Mouse (Mus musculus) left cerebral cortex, postnatal 4 days (tissue): ENCODE results near the gene Qrich2. TPM values are rescaled to one million over a fixed set of nuclear protein-coding genes. Genes with fewer than 3 reads are reported as not detected.

Experiments
- DNase-seq: peaks from one replicate; pipeline ENCODE4 v3.0.0-alpha.2; 2022
- intact Hi-C: fragments of 180-260 bp; cut with DNase I; formaldehyde crosslinking; loops from one replicate; pipeline ENCODE4 v1.15.1; 2025
- total RNA-seq, 2 experiments: library from RNA; stranded (reverse); gene quantifications; 2 replicates each; pipeline ENCODE4 v1.2.3; 2021

Gene Qrich2
- total RNA-seq, 2 experiments from 2014 or later: 0.08 TPM; not detected in 1

DNA sequence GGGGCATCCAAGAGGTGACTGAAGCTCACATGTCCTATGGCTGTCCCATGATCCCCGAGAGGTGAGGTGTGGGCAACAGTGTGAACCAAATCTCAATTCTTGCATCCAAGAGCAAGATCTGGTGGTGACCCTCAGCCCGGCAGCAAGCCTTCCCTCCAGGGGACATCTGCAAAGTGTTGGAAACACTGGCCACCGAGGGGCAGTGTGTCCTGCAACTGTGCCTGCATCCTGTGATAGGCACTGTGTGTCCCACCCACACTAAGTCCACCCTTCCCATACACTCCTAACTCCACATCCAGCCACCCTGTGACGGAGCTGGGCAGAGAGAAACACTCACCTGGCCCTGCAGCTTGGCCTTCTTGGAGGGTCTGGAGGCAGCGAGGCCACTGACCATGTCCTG lies 18.2 kb downstream of the Qrich2 start:
- intact Hi-C loops: loop anchor here (2.0 kb wide), 1 partner anchor 129 kb away; no protein-coding TSS in a partner anchor
- no peak for DNase-seq

DNA sequence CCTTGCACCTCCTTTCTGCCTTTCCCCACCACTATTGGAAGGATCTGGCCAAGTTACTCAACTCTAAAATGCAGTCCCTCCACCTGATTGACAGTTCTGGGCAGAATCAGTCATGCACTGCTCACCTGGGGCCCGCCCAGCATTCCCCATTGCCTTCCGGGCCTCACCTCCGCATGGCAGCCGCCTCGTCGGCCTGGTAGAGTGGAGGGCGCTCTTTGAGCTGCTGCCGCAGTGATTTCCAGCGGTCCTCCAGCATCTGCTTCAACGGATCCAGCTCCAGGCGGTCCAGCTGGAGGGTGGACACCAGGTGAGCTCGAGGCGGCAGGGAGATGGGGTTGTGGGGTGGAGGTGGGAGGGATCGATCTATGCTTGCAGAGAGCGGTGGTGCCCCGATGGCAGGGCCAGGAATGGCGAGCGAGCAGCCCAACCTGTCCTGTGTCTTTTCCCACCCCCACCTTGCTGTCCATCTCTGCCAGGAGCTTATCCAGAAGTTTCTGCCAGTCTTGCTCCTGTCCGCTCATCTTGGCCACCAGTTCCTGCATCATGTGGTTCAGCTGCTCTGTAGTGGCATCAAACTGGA lies 19.6 kb downstream of the Qrich2 start:
- no peak for DNase-seq
- intact Hi-C loops: loop anchor here (2.0 kb wide), 1 partner anchor 128 kb away; no protein-coding TSS in a partner anchor

DNA sequence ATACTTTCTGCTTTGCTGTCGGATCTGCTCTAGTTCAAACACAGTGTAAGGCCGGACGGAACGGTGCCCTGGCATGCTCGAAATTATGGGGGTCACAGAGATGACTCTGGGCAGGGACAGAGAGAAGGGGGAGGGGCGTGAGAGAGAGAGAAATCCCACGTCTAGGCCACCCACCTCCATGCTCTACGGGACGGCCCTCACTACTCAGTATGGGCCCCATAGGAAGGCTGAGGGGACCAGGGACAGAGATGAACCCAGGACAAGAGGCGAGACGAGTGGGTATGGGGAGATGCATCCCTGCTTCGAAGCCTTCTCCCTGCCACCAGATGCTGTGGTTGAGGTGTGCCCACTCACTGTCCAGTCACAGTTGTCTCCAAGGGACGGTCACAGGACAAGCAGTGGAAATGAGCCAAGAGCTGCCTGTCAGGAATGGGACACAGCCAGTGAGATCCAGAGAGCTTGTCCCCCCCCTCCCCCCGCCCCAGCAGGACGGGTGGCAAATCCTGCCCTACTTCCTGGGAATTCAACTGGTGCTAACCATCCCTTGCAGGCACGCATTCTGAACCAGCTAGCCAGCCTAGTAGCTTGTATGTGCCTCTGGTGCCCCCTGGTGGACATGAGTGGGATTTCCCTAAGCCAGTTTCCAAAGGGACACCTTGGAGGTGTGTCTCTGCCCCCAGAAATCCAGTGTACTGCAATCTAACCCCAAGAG lies 20.3 kb downstream of the Qrich2 start:
- DNase-seq: peak; percentile 93
- intact Hi-C loops: loop anchor here (2.0 kb wide), 1 partner anchor 127 kb away; no protein-coding TSS in a partner anchor

DNA sequence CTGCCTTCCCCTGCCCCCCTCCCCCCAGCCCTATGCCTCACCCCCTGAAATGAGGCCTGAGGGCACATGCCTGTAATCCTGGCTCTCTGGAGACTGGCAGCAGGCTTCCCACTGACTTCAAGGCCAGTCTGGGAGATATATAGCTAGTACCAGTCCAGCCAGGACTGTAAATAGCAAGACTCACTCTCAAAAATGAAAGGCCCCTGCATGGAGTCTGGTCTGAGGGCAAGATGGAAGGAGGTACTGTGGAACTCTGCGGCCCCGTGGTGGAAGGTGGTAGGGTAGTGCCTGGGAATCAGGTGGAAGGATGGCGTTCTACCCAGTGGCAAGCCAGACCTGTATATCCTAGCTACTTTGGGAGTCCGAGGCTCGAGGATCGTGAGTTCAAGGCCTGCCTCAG lies 22.1 kb downstream of the Qrich2 start:
- intact Hi-C loops: no loop called here

DNA sequence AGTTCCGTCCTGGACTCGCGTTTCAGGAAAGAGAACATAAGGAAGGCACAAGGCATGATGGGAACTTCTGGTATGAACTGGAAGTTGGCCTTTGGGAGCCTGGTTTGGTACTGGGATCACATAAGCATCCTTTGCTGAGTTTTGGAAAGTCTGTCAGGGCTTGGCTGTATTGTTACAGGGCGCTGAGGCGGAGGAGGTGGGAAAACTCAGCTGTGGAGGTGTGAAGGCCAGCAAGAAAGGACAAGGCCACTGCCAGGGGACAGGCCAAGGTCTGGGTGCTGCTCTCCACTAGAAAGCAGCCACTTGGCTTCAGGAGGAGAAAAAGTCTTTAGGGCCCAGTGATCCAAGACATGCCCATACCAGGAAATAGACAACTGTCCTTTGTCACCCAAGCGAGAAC lies 22.7 kb downstream of the Qrich2 start:
- no peak for DNase-seq
- intact Hi-C loops: no loop called here

More for the DNA sequence above, 22.1 kb downstream of the Qrich2 start:
- no peak for DNase-seq

DNA sequence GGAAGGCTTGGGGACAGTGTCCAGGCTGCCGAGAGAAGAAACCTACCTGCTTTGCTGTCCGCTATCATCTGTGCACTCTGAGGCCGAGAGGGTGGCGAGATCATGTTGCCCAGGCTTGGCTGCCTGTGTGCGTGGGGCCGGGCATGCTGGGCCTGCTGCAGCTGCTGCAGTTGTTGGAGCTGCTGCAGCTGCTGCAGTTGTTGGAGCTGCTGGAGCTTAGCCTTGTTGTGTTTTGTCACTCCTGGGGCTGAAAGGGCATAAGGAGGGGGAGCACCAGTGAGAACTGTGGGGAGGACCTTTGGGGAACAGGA lies 23.2 kb downstream of the Qrich2 start:
- intact Hi-C loops: no loop called here

DNA sequence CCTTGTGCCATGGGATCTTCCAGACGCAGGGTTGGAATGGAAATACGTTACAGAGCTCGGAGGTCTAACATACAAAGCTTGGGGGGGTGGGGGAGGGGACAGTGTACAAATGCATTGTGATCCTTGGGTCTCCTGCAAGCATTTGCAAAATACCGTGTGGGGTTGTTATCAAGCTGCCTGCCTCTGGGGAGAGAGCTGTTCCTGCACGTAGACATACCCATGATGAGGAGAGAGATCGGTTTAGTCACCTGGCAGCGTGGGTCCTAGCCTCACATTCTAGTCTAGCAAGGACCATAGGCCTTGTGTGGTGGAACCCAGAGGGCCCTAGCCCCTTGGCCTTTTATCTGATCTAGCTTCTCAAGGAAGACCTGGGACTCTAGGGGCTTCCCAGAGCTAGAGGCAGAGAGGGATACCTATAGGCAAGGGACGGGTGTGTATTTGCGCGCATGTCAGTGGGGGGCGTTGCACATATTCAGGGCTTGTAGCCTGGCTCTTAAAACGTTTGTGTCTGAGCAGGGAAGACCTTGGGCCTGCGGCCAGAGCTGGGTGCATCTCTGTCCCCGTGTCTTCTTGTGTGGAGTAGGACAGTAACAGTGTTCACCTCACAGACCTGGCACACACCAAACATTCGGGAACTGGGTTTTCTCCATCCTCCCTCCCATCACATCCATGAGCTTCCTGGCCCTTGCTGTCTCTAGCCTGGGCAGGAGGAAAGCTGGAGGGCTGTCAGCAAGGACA lies 23.7 kb downstream of the Qrich2 start:
- intact Hi-C loops: no loop called here
- no peak for DNase-seq

More for the DNA sequence above, 23.2 kb downstream of the Qrich2 start:
- DNase-seq: no peak

DNA sequence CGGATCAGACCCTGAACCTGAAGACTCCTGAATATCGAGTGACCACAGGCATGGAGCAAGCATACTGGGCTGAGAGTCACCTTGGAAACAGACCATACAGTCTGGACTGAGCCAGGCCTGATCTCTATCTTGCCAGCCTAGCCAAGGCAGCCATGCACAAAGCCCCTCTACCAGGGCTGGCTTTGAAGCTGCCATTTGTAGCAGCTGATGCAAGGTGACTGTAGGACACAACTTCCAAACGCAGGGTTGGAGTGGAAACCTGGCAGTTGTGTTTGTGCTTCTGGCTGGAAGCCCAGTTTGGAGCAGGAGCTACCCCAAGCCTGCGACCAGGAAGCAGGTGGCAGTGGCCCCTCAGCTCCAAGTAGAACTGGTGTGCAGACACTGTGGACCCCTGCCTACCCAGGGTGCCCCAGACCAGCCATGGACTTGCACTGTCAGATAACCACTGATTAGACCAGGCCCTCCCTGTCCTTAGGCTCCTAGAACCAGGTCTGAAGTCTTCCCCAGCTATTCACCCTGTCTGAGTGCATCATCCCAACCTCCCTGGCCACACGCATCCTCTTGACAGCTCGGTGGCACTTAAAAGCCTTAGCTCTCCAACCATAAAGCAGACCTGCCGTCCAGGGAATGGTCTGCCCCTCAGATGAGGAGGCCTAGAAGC lies 25.5 kb downstream of the Qrich2 start:
- peak; percentile 41 for DNase-seq
- intact Hi-C loops: no loop called here

DNA sequence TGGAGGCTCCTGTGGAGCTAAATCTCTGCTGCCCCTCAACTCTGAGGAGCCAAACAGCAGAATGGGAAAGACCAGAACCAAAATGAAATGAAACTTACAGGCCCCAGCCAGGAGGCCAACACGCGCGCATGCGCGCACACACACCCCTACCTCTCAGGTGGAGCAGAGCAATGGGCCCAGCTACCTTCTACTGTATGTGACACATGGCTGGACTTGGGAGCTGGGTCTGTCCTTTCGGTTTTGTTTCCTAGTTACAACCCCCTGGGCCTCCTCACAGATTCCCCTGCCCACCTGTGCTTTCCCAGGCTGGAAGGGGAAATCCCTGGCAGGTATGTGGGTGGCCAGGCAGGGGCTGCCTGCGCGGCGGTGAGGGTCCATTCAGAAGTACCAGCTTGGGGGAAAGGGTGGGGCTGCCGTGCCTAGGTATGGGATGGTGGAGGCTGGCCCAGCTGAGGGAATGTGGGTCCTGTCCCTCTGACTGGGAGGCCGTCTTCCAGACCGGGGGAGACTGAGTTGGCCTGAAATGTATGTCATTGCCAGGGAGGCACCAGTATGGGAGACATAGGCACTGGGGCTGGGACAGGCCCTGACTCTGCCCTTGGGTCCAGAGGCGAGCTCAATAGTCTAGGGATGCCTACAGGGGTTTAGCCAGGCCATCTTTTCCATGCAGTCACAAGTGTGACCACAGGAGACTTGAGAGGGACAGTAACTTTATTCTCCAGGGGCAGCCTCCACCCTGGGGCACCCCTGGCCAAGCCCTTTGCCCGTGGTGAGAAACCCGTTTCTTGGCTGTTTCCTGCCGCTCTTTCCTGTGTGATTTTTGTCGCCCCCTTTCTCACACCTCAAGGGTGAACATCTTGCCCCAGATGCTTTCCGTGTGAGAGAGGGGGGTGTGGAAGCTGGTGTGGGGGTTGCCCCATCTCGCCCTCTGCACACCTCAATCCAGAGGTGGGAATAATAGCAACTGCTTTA lies 26.5 kb downstream of the Qrich2 start:
- intact Hi-C loops: no loop called here
- DNase-seq: no peak

DNA sequence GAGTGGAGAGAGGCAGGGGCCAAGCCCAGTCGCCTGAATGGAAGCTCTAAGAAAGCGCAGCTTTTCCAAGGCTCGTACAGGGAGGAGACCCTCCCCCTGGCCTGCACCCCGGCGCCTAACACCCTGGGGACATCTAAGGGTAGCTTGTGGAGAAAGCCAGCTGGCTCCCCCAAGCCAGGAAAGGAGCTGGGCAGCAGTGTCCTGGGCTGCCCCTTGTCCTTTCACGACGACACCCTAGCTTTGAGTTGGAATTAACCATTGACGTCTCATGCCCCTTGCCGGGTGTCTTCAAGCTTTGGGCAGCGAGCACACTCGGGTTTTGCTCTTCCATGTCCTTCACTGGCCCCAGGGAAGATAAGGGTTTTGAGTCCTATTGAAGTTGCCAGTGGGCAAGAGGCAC lies 28.5 kb downstream of the Qrich2 start:
- intact Hi-C loops: no loop called here
- DNase-seq: no peak

DNA sequence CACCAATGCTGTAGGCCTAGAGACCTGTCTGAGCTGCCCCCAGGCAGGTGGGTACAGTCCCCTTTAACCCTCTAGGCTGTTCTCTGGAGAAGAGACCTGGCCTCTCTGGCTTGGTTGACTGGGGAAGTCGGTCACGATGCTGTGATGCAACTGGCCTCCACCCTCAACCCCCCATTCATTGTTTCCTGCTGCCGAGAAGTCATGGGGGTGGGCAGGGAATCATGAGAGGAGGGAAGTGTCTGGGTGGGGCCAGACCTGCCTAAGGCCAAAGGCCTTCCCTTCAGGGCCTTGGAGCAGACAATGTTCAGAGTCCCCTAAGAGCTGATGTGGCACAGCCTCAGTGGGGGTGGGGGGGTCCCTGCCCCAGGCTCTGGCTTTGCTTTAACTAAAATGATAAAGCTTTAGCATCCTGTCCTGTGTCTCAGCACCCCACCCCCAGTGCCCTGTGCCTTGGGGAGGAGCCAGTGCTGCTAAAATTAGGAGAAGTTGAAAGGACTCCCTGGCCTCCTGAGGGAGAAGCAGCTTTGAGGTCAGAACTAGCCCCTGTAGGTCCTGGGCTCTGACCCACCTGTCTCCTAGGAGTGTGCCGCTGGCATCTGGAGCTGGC lies 29.2 kb downstream of the Qrich2 start:
- no peak for DNase-seq
- intact Hi-C loops: no loop called here

DNA sequence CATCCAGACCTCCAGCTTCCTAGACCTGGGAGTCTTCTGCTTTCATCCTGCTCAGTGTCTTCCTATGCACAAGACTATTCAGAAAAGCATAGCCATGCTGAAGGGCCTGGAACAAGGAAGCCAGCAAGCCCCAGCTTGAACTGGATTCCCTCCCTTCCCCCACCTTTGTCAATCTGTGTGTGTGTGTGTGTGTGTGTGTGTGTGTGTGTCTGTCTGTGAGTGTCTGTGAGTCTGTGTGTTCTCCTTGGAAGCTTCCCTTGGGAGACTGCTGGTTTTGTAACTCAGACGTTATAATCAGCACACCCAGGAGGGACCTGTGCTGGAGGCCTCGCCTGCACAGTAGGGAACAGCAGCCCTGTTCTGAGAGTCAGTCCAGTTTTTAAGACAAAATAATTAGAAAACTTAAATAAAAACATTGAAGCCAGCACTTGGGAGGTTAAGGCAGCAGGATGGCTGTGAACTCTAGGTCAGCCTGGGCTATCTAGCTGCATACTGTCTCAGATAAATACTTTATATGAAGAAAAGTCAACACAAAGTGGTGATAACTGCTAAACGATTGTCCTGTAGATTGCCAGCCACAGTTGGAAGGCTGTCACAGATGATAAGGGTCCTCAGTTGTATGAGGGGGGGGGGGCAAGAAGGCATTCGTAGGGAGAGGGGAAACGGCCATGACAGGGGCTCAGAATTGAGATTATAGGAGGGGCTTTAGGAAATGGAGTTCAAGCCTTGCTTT lies 29.9 kb downstream of the Qrich2 start:
- no peak for DNase-seq
- intact Hi-C loops: no loop called here

DNA sequence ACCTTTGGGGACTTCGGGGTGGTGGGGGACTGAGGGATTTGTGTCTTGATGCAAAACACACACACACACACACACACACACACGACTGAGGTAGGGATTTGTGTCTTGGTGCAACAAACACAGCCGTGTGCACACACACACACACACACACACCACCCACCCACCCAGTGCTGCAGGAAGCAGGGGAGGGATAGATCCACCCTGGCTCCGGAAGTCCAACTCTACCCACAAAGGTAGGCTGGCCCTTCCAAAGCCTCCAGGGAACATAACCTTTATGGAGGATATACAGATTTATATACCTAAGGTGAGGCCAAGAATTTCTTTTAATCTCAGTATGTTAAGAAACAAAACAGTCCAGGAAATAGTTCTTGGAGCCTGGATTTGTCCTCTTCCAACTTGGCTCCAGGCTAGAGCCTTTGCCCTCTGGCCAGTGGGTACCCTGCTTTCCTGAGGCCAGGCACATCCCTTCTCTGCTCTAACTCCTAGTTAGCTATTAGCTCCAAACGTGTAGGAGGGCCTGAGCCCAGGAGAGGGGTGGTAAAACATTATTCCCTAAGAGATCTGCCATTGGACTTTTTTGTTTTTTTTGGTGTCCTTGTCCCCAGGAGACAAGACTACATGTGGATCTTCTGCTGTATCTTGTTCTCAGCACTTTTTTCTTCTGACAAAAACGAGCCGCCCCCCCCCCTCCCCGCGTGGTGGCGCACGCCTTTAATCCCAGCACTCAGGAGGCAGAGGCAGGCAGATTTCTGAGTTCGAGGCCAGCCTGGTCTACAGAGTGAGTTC lies 30.9 kb downstream of the Qrich2 start:
- DNase-seq: no peak
- intact Hi-C loops: no loop called here

DNA sequence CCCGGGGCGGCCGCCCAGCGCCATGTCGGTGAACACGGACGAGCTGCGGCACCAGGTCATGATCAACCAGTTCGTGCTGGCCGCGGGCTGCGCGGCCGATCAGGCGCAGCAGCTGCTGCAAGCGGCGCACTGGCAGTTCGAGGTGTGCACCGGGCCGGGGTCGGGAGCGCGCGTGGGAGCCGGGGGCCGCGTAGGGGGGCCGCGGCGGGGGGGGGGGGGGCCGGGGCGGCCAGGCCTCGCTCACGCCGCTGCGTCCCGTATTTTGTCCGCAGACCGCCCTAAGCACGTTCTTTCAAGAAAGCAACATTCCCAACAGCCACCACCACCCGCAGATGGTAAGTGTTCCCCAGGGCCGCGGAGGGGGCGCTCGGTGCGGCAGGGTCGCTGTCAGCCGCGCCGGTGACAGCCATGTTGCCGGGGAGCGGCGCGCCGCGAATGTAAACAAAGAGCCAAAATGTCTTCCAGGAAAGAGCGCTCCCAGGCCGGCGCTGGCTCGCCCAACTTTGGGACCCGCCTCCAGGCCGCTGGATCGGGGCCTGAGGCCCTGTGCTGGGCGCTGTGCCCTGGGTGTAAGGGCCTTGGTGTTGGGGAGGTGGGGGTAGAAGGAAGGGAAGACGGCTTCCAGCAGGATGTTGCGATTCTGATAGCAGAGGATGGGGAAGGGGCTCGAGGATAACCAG lies 31.6 kb downstream of the Qrich2 start:
- intact Hi-C loops: no loop called here
- DNase-seq: peak; percentile 64

DNA sequence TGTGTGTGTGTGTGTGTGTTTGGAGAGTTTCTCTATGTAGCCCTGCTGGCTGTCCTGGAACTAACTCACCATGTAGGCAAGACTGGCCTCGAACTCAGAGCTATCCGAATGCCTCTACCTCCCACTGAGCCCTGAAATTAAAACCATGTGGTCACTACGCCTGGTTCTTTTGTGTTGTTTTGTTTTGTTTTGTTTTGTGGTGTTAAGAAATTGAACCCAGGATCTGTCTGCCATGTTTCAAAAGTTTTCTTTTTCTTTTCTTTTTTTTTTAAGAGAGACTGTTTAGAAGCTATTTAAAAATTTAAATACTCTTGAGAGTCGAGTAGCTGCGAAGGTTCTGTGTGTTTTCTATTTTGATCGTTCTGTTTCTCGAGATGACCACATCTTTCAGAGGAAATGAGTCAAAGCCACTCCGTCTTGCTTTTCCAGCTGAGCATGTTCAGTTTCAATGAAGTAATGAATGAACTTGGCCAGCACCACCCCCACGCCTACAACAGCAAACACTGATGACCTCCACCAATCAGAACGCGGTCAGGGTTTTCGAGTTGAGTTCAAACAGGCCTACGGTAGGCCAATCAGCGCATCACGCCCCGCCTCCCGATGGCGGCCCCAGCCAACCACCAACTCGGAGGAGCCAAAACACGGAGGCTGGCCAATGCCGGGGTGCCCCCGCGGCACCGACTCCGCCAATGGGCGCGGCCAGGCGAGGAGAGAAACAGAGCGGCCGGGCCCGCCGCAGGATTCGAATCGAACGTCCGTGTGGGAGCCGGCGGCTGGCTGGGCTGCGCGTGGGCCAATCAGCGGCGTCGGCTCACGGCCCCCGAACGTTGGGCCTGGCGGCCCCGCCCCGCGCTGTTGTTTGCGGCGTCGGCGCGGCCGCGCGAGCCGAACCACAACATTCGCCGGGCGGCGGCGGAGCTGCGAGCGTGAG lies 32.4 kb downstream of the Qrich2 start, which contains the start of gene Ubald2:
Gene Ubald2 (plus strand): TSS at position 739 of the 931 bp plus-strand sequence.
- intact Hi-C loops: no loop called here
- DNase-seq: peak; percentile 100

DNA sequence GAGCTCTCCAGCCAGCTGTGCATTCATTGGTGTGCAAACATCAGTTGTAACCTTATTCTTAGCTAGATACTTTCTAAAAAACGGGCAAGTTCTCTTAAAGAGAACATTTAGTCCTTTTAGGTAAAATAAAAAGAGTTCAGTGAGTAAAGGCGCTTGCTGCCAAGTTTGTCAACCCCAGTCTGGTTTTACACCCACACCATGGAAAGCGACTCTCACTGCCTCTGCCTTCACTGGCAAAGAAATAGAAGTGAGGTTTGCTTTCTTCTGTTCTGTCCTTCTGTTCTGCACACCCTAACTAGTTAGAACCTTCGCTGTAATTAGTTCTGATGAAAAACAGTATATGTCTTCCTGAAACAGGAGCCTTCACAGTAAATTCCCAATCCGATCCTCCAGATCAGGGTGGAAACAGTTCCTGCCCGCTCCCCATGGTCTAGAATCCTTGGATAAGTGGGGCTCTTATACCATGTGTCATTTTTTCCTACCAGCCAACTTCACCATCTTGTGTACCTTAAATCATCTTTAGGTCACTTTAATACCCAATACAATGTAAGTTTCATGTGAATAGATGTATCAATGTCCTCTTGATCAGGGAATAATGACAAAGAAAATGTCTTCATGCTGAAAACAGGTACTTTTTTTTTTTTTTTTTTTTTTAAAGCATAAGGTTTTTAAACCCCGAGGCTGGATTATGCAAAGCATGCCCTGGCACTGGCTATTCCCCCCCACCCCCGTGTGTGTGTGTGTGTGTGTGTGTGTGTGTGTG lies 33.3 kb downstream of the Qrich2 start:
- no peak for DNase-seq
- intact Hi-C loops: no loop called here
